Mouse (Mus musculus) thymus, adult 2 months (tissue): Measurements from ENCODE around the gene Hhat. TPM values are rescaled to one million over a fixed set of nuclear protein-coding genes. Genes with fewer than 3 reads are reported as not detected.
A peak's percentile ranks its signal among the peaks of the same experiment; 100 is the strongest.

Experiments used
- DNase-seq: peaks from one replicate; pipeline ENCODE4 v3.0.0; 2021
- H3K27ac ChIP-seq: fragments of 200-500 bp; 2 replicates; pipeline ENCODE4 v1.5.1; 2012; ENCODE audit warnings: low read length, control low read depth; ENCODE audit not compliant: control insufficient read depth, insufficient read depth
- H3K27me3 ChIP-seq: fragments of 200-500 bp; 2 replicates; pipeline ENCODE4 v1.6.1; 2012; ENCODE audit warnings: mild to moderate bottlenecking, low read length, moderate library complexity, mixed read lengths; ENCODE audit not compliant: control insufficient read depth, insufficient read depth
- H3K36me3 ChIP-seq: fragments of 200-500 bp; 2 replicates; pipeline ENCODE4 v1.6.1; 2012; ENCODE audit warnings: mild to moderate bottlenecking, low read length, moderate library complexity; ENCODE audit not compliant: control insufficient read depth, insufficient read depth
- H3K4me1 ChIP-seq: fragments of 200-500 bp; replicated peaks from 2 replicates; pipeline ENCODE4 v1.6.1; 2012; ENCODE audit warnings: low read length; ENCODE audit not compliant: control insufficient read depth, insufficient read depth
- H3K4me3 ChIP-seq: fragments of 200-500 bp; 2 replicates; pipeline ENCODE4 v1.5.1; 2012; ENCODE audit warnings: mild to moderate bottlenecking, low read length, control low read depth, moderate library complexity; ENCODE audit not compliant: control insufficient read depth, insufficient read depth
- CTCF ChIP-seq: fragments of 200-500 bp; IDR thresholded peaks from 2 replicates; pipeline ENCODE4 v1.5.1; 2012; ENCODE audit warnings: mild to moderate bottlenecking, control low read depth, low read length, moderate library complexity, borderline replicate concordance; ENCODE audit not compliant: control insufficient read depth, poor library complexity, insufficient read depth; ENCODE audit errors: extremely low read depth
- POLR2A ChIP-seq: fragments of 200-500 bp; IDR thresholded peaks from 2 replicates; pipeline ENCODE4 v1.6.1; 2012; ENCODE audit warnings: mild to moderate bottlenecking, low read length, control low read depth, moderate library complexity; ENCODE audit not compliant: control insufficient read depth, poor library complexity, insufficient read depth; ENCODE audit errors: extremely low read depth
- WGBS: fragments of 180-500 bp; shearing (Covaris S2); methylation state at CpG from one replicate; pipeline ENCODE4 v1.1.7; 2018; 5-methylcytosine and 5-hydroxymethylcytosine counted together
- polyA plus RNA-seq: library from polyadenylated mRNA; depleted of rRNA; stranded (reverse); fragments of >200 nt; gene quantifications from 2 replicates; pipeline ENCODE4 v1.2.3, GENCODE M21; 2012

Gene Hhat
- polyA plus RNA-seq, 1 experiment = 5.8 TPM

DNA sequence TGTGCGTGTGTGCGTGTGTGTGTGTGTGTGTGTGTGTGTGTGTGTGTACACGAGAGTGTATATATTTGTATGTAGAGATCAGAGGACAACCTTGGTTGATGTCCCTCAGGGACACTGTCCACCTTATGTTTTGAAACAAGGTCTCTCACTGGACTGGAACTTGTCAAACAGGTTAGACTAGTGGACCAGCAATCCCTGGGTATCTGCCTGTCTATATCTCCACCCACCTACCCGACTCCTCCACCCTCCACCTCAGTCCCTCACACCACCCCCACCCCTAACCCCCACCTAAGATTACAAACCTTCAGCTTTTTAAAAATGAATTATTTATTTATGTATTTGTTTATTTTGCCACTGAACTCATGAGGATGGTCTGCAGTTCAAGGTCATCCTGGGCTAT is 16.8 kb downstream of the Hhat start:
- DNase-seq = no peak
- Histone ChIP-seq H3K27ac (no peak overlapping the region), H3K36me3 (no peaks in the 10 kb centered on the region), H3K4me1 (peaks cover 8% of the 10 kb centered on the region), H3K4me3 (no peak overlapping the region), H3K27me3 (no peaks in the 10 kb centered on the region)
- TF ChIP-seq POLR2A (no peak), CTCF (no peak)
- WGBS = 88% methylated on average over 4 of the region's 4 CpGs

DNA sequence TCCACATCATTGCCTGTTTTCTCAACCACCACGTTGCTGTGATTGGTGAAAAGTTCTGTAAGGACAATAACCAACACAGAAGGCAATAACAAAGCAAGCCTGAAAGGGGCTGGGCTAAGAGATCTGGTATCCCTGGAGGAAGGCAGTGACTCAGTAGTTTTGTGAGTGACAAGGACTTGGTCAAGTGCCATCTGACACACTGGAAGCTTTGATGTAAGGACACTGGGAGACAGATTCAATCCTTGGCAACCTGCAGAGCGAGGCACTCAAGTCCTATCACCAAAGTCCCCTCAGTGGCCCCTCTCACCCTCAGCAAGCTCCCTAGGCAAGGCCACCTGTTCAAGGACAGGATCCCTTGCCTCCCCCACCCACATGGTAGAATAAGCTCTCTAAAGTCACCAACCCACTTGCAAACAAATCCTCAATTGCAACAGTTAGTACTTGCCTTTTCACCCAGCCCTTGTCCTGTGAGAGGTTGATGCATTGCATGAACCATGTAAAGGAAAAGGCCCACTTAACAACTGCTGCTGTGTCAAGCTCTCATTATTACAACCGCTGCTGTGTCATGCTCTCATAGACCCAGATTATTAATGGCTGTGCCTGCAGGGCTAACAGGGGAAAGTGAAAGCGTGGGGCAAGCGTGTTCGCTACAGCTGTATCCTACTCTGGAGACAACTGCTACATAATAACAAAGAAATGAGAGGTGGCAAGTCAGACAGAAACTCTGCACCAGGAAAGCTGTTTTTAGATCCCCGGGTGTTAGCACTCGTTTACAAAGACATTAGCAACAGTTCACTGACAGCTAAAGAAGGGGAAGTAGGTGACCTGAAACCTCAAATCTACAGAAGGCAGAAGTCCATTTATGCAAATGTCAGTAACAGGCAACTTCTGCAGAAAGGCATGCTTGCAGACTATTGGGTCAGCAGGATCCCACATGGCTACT is 18.1 kb downstream of the Hhat start:
- Histone ChIP-seq H3K36me3 (no peaks in the 10 kb centered on the region), H3K27ac (no peak overlapping the region), H3K27me3 (no peaks in the 10 kb centered on the region), H3K4me1 (peaks cover 10% of the 10 kb centered on the region), H3K4me3 (no peak overlapping the region)
- no peak for TF ChIP-seq CTCF
- TF ChIP-seq POLR2A = no peak
- DNase-seq = no peak
- WGBS = 14% methylated on average over 8 of the region's 8 CpGs

DNA sequence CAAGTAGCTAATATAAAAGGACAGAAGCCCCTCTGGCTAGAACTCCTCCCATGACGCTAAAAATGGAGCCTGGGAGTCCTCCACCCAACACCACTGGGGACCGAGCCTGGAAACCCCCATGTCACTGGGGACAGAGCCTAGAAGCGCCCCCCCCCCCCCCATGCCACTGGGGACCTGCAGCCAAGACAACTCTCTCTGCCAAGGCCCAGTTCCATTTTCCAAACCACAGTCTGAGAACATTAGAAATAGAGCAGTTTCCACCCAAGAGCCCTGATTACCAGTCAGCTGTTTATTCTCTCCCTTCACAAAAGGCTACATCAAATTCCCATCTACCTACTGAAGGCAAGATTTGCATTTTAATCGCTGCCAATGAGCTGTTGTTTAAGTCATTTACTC is 21.0 kb downstream of the Hhat start:
- H3K4me1 ChIP-seq = peaks cover 14% of the 10 kb centered on the region
- TF ChIP-seq CTCF (no peak), POLR2A (no peak)
- H3K27me3 ChIP-seq = no peaks in the 10 kb centered on the region
- no peak for DNase-seq
- 89% methylated on average over 4 of the region's 4 CpGs for WGBS
- H3K36me3 ChIP-seq = no peaks in the 10 kb centered on the region
- no peak overlapping the region for H3K4me3 ChIP-seq
- H3K27ac ChIP-seq = no peak overlapping the region

DNA sequence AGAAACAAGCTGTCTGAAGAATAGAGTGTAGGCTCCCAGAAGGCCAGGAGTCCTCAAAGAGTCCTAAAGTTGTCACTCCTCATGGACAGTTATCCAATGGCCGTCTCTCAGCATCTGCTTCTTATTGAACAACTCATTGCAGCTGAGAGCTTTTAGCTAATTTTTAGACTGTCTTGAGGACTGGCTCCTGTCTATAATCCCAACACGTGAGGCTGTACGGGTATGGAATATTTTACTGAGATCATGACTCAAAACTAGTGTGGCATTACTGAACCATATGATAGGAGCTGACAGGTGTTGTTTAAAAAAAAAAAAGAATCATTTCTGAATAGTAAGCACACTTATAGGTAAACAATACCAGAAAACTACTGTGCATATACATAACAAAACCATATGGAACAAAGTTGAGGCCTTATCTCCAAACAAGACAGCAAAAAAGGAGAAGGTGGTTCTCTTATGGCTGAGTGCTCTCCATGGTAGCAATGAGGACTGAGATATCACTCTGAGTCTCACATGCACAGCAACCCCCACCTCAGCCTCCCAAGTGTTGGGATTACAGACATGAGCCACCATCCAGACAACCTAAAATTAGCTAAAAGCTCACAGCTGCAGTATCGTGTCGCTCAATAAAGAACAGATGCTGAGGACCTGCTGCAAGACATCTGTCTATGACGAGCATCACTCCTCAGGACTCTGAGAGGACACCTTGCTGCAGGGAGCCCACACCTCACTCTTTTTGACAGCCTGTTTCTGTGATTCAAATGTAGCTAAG is 21.6 kb downstream of the Hhat start:
- H3K27ac ChIP-seq = no peak overlapping the region
- H3K4me1 ChIP-seq = peaks cover 14% of the 10 kb centered on the region
- TF ChIP-seq CTCF (no peak), POLR2A (no peak)
- H3K36me3 ChIP-seq = no peaks in the 10 kb centered on the region
- no peak overlapping the region for H3K4me3 ChIP-seq
- no peaks in the 10 kb centered on the region for H3K27me3 ChIP-seq
- WGBS = 93% methylated on average over 6 of the region's 6 CpGs
- no peak for DNase-seq

DNA sequence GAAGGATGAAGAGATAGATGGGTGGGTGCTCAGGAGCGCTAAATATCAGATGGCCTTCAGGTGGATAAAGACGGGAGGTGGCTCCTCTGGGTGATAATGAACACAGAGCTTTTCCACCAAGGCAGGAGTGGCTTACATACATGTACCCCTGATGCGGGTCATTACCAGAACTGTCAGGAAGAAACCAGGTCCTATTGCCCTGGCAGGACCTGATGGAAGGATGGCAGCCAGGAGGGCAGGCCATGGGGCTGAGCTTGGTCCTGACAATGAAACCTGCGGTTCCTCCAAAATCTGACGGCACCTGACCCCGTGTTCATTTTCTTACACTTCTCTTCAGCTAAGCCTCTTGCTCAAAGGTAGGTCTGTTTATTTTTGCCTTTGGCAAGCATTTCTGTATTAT is 24.8 kb downstream of the Hhat start:
- H3K4me1 ChIP-seq = peaks cover 6% of the 10 kb centered on the region
- no peak overlapping the region for H3K27ac ChIP-seq
- no peaks in the 10 kb centered on the region for H3K27me3 ChIP-seq
- H3K36me3 ChIP-seq = no peaks in the 10 kb centered on the region
- no peak overlapping the region for H3K4me3 ChIP-seq
- 92% methylated on average over 6 of the region's 6 CpGs for WGBS
- TF ChIP-seq CTCF (no peak), POLR2A (no peak)
- DNase-seq = no peak

DNA sequence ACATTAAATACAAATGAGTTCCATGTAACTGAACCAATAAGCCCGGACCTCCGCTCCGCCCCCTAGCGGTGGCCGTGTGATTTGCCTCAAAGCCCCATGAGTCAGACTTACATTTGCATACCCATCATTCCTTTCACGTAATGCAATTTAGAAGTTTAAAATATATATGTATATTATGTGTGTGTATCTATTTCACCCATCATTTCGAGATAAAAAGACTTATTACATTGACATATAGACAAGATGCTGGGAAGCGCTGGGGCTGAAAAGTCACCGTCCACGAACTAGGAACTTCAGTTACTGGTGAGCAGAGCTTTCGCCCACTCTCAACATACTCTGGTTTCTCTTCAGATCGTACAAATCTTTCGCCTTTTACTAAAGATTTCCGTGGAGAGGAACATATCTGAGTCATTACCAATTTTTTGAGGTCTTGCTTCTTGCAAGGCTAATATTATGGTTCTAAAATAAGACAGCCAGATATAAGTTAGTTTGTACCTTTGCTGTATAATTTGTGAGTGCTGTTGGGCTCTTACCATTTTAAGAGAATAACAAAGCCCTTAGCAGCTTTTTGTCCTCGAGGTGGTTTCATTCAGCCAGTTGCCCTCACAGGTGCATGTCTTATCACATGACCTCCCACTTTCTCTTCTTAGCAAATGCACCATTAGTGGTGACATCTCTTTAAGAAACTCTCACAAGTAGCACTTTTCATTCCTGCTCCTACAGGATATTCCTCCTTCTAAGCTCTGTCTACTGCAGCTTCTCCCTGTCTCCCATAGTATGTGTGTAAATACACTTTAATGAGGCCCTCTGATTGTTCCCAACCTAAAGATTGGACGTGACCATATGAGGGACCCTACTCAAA is 25.6 kb downstream of the Hhat start:
- Histone ChIP-seq H3K27ac (no peak overlapping the region), H3K36me3 (no peaks in the 10 kb centered on the region), H3K4me3 (no peak overlapping the region), H3K27me3 (no peaks in the 10 kb centered on the region), H3K4me1 (peaks cover 6% of the 10 kb centered on the region)
- DNase-seq = peak; percentile 73
- no peak for TF ChIP-seq POLR2A
- peak; percentile 77; the same call in 1 of the 2 replicates for TF ChIP-seq CTCF
- WGBS = 23% methylated on average over 16 of the region's 16 CpGs
